Mouse (Mus musculus): ENCODE data around the gene Tnrc18.

- no peak for TF ChIP-seq CTCF (IDR thresholded peaks at IDR 0.05; ENCODE audit: borderline replicate concordance, control insufficient read depth, extremely low read depth, insufficient read depth, low read length, poor library complexity)
- TF ChIP-seq POLR2A (IDR thresholded peaks at IDR 0.05; ENCODE audit: control insufficient read depth, extremely low read depth, insufficient read depth, low read length, poor library complexity): no peak
These were observed 93.2 kb downstream of the Tnrc18 start for GRCm38 (mm10) chr5:142724265-142724664.
